Mouse (Mus musculus) liver, postnatal 0 days (tissue): ENCODE results near the gene Fam19a3.

Source experiments
- CTCF ChIP-seq: sonication (generic); IDR thresholded peaks from 2 replicates; pipeline ENCODE4 v1.5.1; 2016; ENCODE audit warnings: antibody characterized with exemption, low read depth
- EP300 ChIP-seq: IDR thresholded peaks from 2 replicates; pipeline ENCODE4 v1.6.1; 2016; ENCODE audit warnings: antibody characterized with exemption, low read depth, mild to moderate bottlenecking

DNA sequence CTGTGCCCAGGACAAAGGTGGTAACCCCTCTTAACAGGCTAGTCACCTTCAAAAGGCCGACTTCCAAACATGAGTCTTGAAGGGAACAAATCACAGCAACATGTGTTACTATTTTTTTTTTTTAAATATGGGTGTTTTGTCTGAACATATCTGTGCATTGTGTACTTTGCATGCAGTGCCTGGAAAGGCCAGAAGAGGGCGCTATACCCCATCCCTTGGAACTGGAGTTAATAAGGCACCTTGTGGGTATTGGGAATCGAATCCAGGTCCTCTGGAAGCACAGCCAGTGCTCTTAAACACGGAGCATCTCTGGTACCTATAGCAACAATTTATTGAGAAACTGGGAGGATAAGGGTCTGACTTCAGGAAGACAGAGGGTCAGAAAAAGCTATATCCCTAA lies 16.6 kb downstream of the Fam19a3 start:
- TF ChIP-seq CTCF, result peak; percentile 78
- TF ChIP-seq EP300, result no peak
